Mouse (Mus musculus): ENCODE data around the gene Cand1. TPM values are rescaled to one million over a fixed set of nuclear protein-coding genes. Genes with fewer than 3 reads are reported as not detected.

Gene Cand1
- 110 TPM for polyA plus RNA-seq (2017; shearing (Covaris generic))

DNA sequence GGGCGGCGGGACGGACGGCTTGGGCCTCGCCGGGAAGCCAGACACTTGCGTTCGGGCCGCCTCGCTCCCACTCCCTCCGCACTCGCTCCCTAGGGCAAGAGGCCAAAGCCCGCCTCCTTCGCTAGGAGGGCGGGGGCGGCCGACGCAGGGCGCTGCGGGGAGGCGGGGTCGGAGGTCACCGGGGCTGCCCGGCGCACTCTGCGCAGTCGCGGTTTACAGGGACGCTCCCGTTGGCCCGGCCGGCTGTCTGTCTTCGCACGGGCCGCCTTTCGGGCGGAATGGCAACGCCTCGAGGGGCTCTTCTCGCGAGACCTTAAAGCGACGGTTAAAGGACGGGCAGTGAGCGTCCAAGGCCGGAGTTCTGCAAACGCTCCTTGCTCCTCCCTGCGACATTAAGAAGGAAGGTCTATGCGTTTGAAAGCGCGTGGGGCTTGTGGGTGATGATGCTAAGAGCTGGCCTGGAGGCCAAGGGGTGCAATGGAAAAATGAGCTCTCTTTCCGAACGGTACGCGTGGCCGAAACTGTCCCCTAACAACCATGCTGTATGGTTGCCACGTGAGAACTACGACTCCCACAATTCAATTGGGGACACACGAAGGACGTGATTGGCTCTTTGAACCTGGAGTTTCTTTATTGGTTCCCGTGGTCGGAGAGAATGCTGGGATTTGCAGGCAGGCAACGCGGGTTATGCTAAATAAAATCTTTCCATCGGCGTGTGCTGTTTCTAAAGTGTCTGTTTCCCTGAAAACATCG is at the start of gene Cand1:
Gene Cand1, minus strand, starts transcription at position 87 of the 753 bp plus-strand sequence.

Other genes starting within 250 kb of the Cand1 start
- gene Grip1, start 213.8 kb upstream of the Cand1 start, polyA plus RNA-seq (2017; shearing (Covaris generic)) = 0.08 TPM

Measured in CD4-positive, CD25-positive, alpha-beta regulatory T cell (primary cell).